Mouse (Mus musculus) heart, embryonic 12.5 days (tissue): Measurements from ENCODE around the gene Nfib. TPM values are rescaled to one million over a fixed set of nuclear protein-coding genes. Genes with fewer than 3 reads are reported as not detected.

Experiments used
- ATAC-seq: fragments of 200-750 bp; cut with Nextera tagmentation; 2 replicates; pipeline ENCODE4 v1.8.0; 2017; ENCODE audit warnings: moderate TSS enrichment, moderate library complexity; ENCODE audit not compliant: insufficient number of reproducible peaks, low FRiP score
- H3K27ac ChIP-seq: fragments of 300-500 bp; sonication (generic); 2 replicates; pipeline ENCODE4 v1.5.1; 2016; ENCODE audit warnings: mild to moderate bottlenecking, moderate library complexity; ENCODE audit not compliant: poor library complexity, severe bottlenecking
- H3K27me3 ChIP-seq: fragments of 300-500 bp; sonication (generic); replicated peaks from 2 replicates; pipeline ENCODE4 v1.6.1; 2016; ENCODE audit warnings: mild to moderate bottlenecking, moderate library complexity
- H3K36me3 ChIP-seq: fragments of 300-500 bp; sonication (generic); 2 replicates; pipeline ENCODE4 v1.6.1; 2016; ENCODE audit warnings: mild to moderate bottlenecking, moderate library complexity
- H3K4me1 ChIP-seq: fragments of 300-500 bp; sonication (generic); replicated peaks from 2 replicates; pipeline ENCODE4 v1.6.1; 2016; ENCODE audit warnings: mild to moderate bottlenecking
- H3K4me2 ChIP-seq: fragments of 300-500 bp; sonication (generic); 2 replicates; pipeline ENCODE4 v1.6.1; 2016; ENCODE audit warnings: mild to moderate bottlenecking, moderate library complexity
- H3K4me3 ChIP-seq: fragments of 300-500 bp; sonication (generic); 2 replicates; pipeline ENCODE4 v1.5.1; 2016; ENCODE audit warnings: mild to moderate bottlenecking
- H3K9ac ChIP-seq: fragments of 300-500 bp; sonication (generic); 2 replicates; pipeline ENCODE4 v1.6.1; 2016; ENCODE audit warnings: mild to moderate bottlenecking, moderate library complexity
- H3K9me3 ChIP-seq: fragments of 300-500 bp; sonication (generic); replicated peaks from 2 replicates; pipeline ENCODE4 v1.6.1; 2016; ENCODE audit warnings: mild to moderate bottlenecking, moderate library complexity
- WGBS: fragments of 180-500 bp; shearing (Covaris S2); methylation state at CpG from one replicate; pipeline ENCODE4 v1.1.7; 2016; 5-methylcytosine and 5-hydroxymethylcytosine counted together
- polyA plus RNA-seq: library from polyadenylated mRNA; unstranded; fragments of >200 nt; fragmentation: Nextera tagmentation; extraction: Ambion mirVana; gene quantifications from 2 replicates; pipeline ENCODE4 v1.2.1, GENCODE M21; 2016

The Nfib gene
- polyA plus RNA-seq, 1 experiment from 2014 or later, result 57.5 TPM

DNA sequence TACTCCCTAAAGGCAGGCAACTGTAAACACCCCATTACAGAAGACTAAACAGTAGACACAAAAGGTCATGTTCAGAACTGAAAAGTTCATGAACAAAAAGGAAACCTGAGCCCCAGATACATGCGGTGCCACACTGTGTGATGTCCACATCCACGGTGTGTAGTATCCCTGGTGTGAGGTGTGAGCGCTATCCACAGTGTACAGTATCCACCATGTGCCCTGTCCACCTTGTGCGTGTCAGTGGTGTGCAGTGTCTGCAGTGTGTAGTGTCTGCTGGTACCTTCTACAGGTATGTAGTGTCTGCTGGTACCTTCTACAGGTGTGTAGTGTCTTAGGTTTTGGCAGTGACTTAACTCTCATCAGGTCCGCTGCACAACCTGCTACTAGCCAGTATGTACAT lies 248.6 kb downstream of the Nfib start:
- peaks cover 8% of the 10 kb centered on the region; the same call in 1 of the 2 replicates for H3K36me3 ChIP-seq
- H3K4me1 ChIP-seq, result peaks cover 83% of the 10 kb centered on the region
- no peaks in the 10 kb centered on the region for H3K9me3 ChIP-seq
- H3K9ac ChIP-seq, result no peak overlapping the region
- no peak overlapping the region for H3K4me3 ChIP-seq
- no peak overlapping the region for H3K4me2 ChIP-seq
- WGBS, result 87% methylated on average over 5 of the region's 5 CpGs
- no peak; the same call in 1 of the 2 replicates for ATAC-seq
- H3K27me3 ChIP-seq, result no peaks in the 10 kb centered on the region
- no peak overlapping the region for H3K27ac ChIP-seq

DNA sequence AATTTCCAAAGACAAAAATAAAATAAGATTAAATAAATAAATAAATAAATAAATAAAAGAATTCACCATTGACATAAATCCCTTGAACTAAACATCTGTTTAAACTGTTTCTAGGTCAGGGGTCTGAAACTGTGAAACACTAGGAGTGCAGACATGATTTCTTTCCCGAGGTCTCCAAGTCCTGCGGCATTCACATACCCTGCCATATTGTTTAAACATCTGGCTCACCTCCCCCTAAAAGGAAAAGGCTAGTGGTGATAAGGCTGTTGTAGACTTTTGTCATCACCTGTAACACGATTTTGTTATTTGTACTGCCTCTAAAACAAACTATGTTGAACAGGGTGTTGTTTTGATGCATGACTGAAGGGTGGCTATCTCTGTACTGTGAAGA lies 249.2 kb downstream of the Nfib start:
- 38% methylated on average over 3 of the region's 3 CpGs for WGBS
- no peak overlapping the region for H3K4me3 ChIP-seq
- H3K4me2 ChIP-seq, result no peak overlapping the region
- peaks cover 84% of the 10 kb centered on the region for H3K4me1 ChIP-seq
- no peak for ATAC-seq
- H3K36me3 ChIP-seq, result 0 out of 2 replicates have a peak, but pooled peaks cover 6% of the 10 kb centered on the region
- no peak overlapping the region for H3K27ac ChIP-seq
- H3K9ac ChIP-seq, result no peak overlapping the region
- no peaks in the 10 kb centered on the region for H3K27me3 ChIP-seq
- no peaks in the 10 kb centered on the region for H3K9me3 ChIP-seq

DNA sequence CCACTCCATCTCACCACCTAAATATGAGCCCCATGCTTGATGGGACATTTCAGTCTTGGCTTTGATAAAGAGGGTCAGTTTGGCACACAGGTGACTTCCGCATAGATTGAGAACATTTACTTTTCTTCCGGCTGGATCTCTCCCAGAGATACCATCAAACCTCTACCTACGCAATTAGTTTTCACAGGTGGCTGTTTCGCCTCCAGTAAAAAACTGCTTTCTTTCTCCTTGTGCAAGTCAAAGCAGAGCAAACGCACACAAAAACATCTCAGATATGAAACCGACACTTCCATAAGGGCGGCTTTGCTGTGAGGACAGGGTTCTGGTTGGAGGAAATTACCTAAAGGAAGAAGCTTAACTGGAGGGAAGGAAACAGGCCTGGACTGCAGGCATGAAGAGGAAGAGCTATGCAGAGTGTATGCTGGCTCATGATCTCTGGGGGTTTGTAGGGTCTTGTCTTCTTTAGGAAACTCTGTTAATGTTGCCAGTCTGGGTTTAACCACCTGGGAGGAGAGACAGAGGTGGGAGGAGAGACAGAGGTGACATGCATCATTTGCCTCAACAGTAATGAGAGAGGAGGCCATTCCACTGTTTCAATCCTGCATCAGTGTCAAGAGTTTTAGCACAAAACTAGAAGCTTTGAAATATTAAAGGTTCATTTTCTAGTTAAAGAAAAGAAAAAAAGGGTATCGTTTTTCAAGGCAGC lies 249.8 kb downstream of the Nfib start:
- H3K4me1 ChIP-seq, result peaks cover 81% of the 10 kb centered on the region
- 0 out of 2 replicates have a peak, but pooled peaks cover 6% of the 10 kb centered on the region for H3K36me3 ChIP-seq
- no peaks in the 10 kb centered on the region for H3K9me3 ChIP-seq
- WGBS, result 81% methylated on average over 8 of the region's 8 CpGs
- H3K9ac ChIP-seq, result no peak overlapping the region
- H3K4me3 ChIP-seq, result no peak overlapping the region
- no peak overlapping the region for H3K27ac ChIP-seq
- no peak overlapping the region for H3K4me2 ChIP-seq
- ATAC-seq, result no peak
- H3K27me3 ChIP-seq, result no peaks in the 10 kb centered on the region

DNA sequence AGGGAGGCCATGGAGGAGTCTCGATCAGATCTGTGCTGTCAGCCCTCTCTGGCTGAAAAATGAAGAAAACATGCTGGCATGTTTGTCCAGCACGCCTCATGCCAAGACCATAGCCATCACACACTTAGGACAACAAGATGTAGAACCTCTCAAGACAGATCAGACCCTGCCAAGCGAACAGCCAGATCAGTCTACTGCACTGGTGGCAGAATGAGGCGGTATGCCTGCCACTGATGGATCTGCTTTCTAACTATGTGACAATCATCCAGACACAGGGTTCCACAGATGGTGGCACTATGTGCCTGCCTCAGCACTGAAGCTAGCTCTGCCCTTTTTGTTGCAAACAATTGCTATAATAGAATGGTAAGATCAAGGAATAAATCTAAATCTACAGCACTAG lies 250.6 kb downstream of the Nfib start:
- Histone ChIP-seq H3K4me2 (no peak overlapping the region), H3K27me3 (no peaks in the 10 kb centered on the region), H3K4me1 (peaks cover 80% of the 10 kb centered on the region), H3K9me3 (no peaks in the 10 kb centered on the region), H3K27ac (no peak overlapping the region), H3K36me3 (0 out of 2 replicates have a peak, but pooled peaks cover 6% of the 10 kb centered on the region), H3K9ac (no peak overlapping the region), H3K4me3 (no peak overlapping the region)
- 77% methylated on average over 4 of the region's 4 CpGs for WGBS
- ATAC-seq, result no peak

DNA sequence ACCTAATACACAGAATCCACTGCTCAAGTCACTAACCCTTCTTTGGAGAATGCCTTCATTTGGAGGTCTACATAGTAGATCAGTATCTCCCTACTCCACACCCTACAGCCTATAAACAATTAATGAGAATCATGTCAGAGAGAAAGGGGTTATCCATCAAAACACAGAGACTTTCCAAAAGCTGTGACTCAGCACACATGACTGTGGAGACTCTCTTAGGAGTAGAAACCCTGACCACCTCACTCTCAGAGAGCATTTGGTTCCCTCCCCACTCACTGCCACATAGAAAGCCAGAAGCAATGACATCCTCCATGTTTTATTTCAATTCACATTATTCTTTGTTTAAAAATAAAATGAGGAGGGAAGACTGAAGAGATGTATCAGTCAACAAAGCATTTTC lies 252.2 kb downstream of the Nfib start:
- 0 out of 2 replicates have a peak, but pooled peaks cover 6% of the 10 kb centered on the region for H3K36me3 ChIP-seq
- H3K4me2 ChIP-seq, result no peak overlapping the region
- H3K4me1 ChIP-seq, result peaks cover 75% of the 10 kb centered on the region
- 0 out of 2 replicates have a peak, but pooled peaks have one; percentile 9 for ATAC-seq
- H3K9me3 ChIP-seq, result no peaks in the 10 kb centered on the region
- H3K27ac ChIP-seq, result no peak overlapping the region
- H3K9ac ChIP-seq, result no peak overlapping the region
- H3K4me3 ChIP-seq, result no peak overlapping the region
- H3K27me3 ChIP-seq, result no peaks in the 10 kb centered on the region

DNA sequence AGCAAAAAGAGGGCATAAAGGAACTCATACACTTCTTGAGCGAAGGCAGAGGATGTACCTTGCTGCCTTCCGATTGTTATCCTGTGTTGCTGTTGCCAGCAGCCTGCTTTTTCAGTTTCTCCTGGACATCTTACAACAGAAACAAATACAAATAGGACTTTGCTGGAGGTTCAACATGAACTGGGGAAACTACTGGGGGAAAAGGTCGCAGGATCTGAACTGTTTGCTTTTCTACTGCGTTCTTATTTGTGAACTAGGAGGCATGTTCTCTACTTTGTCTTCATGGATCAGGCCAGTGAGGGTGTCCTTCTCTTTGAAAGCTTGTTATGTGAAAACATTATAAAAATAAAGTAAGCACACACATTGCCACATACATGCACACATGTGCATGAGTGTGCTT lies 252.6 kb downstream of the Nfib start:
- no peak overlapping the region for H3K4me2 ChIP-seq
- no peaks in the 10 kb centered on the region for H3K9me3 ChIP-seq
- H3K27me3 ChIP-seq, result no peaks in the 10 kb centered on the region
- no peak overlapping the region for H3K27ac ChIP-seq
- 0 out of 2 replicates have a peak, but pooled peaks cover 6% of the 10 kb centered on the region for H3K36me3 ChIP-seq
- H3K4me1 ChIP-seq, result peaks cover 75% of the 10 kb centered on the region
- no peak overlapping the region for H3K4me3 ChIP-seq
- 74% methylated on average over 4 of the region's 4 CpGs for WGBS
- no peak for ATAC-seq
- H3K9ac ChIP-seq, result no peak overlapping the region

DNA sequence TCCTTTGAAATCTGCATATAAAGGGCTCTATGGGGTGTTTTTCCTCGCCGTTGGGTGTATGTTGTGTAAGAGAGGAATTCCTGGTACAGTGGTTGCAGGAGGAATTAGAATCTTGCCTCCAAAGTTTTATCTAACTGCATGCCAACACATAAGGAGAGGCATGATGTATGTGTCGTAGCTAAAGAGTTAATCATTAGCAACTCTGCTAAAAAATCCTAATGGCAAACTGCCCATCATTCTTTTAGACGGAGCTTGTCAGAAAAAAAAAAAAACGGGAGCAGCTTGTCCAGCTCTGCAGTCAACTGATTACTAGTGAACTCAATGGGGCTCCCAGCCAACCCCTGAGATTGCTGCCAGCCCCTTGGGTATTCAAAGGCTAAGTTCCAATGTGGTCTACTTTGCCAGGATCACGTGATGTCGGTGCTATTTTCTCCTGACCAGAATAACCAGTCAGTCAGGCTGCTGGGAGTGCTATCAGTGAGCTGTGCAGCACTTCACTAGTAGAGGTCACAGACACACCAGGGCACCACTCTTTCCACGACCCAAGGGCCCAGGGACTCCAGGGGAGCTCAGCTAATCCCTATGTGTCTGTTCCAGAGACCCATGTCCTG lies 258.4 kb downstream of the Nfib start:
- peaks cover 82% of the 10 kb centered on the region for H3K4me1 ChIP-seq
- no peaks in the 10 kb centered on the region for H3K9me3 ChIP-seq
- H3K27me3 ChIP-seq, result no peaks in the 10 kb centered on the region
- peak; percentile 85 for ATAC-seq
- H3K27ac ChIP-seq, result peak overlapping the region; percentile 97
- H3K4me2 ChIP-seq, result peak overlapping the region; percentile 43
- H3K9ac ChIP-seq, result 0 out of 2 replicates have a peak overlapping the region, but pooled peaks have one; percentile 25
- no peaks in the 10 kb centered on the region for H3K36me3 ChIP-seq
- H3K4me3 ChIP-seq, result no peak overlapping the region
- WGBS, result 6% methylated on average over 8 of the region's 8 CpGs

DNA sequence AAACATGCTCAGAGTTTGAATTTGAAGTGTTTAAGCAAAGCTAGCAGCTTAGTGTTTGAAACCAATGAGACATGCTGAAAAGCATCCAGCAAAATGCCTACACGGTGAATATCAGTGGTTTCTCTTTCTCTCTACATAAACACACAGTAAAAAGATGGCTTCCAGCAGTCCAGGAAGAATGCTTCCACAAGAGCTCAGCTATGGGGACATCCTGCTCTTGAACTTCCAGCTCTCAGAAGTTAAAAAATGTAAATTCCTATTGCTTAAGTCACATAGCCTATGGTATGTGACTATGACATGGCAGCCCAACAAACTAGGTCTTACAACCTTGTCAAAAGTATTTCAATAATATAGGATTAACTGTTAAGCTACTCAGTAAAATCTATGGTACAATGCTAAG lies 261.5 kb downstream of the Nfib start:
- Histone ChIP-seq H3K36me3 (no peaks in the 10 kb centered on the region), H3K4me1 (peaks cover 81% of the 10 kb centered on the region), H3K4me2 (no peak overlapping the region), H3K9ac (no peak overlapping the region), H3K9me3 (no peaks in the 10 kb centered on the region), H3K27ac (no peak overlapping the region), H3K4me3 (no peak overlapping the region), H3K27me3 (no peaks in the 10 kb centered on the region)
- 74% methylated on average over 1 of the region's 1 CpGs for WGBS
- no peak for ATAC-seq

DNA sequence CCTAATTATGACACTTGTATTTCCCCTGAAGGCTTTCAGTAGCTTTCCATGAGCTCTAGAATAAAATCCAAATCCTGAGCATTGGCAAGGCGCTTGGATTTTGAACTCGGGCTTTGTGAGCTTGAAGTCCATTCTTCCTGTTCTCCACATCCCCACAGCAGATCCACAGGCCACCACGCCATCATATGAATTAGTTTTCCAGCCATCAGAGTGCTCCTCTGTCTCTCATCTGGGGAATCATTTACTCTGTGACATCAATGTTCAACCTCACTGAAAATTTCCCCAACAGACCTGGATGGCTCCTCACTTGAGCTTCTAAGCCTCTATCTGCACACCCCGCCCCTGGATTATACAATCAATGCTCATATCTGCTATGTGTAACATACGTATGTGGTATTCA lies 262.1 kb downstream of the Nfib start:
- Histone ChIP-seq H3K4me2 (no peak overlapping the region), H3K4me1 (peaks cover 80% of the 10 kb centered on the region), H3K27me3 (no peaks in the 10 kb centered on the region), H3K27ac (no peak overlapping the region), H3K4me3 (no peak overlapping the region), H3K9ac (no peak overlapping the region), H3K9me3 (no peaks in the 10 kb centered on the region), H3K36me3 (no peaks in the 10 kb centered on the region)
- WGBS, result 87% methylated on average over 5 of the region's 5 CpGs
- no peak for ATAC-seq

DNA sequence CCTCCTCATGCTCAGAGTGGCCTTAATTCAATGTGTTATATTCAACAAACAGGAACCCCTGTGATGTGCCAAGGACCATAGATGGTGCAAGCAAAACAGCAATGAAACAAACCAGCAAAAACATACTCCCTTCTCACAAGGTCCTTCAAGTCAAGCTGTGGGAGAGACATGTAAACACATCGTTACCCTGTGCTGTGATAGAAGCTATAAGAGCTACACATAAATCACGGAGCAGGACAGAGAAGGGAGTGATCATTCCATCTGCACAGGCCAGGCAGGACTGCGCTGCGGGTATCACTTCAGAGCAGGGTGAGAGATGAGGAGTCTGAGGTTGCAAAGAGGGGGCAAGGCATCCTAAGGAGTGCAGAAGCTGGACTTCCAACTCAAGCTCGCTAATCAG lies 262.5 kb downstream of the Nfib start:
- Histone ChIP-seq H3K4me1 (peaks cover 80% of the 10 kb centered on the region), H3K36me3 (no peaks in the 10 kb centered on the region), H3K27me3 (no peaks in the 10 kb centered on the region), H3K9ac (no peak overlapping the region), H3K4me2 (no peak overlapping the region), H3K27ac (no peak overlapping the region), H3K4me3 (no peak overlapping the region), H3K9me3 (no peaks in the 10 kb centered on the region)
- ATAC-seq, result no peak
- WGBS, result 78% methylated on average over 5 of the region's 5 CpGs

DNA sequence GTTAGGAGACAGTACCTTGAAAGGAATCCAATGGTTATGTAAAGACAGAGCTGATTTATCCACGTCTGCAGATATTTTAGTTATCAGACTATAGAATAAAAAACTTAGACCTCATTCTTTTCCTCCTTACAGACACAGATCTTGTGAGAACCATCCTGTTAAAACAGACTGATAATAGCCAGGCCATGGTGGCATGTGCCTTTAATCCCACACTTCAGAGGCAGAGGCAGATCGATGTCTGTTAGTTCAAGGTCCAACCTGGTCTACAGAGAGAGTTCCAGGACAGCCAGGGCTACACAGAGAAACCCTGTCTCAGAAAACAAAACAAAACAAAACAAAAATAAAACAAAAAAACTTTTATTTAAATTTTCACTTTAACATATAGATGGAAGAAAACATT lies 264.9 kb downstream of the Nfib start:
- Histone ChIP-seq H3K27me3 (no peaks in the 10 kb centered on the region), H3K36me3 (no peaks in the 10 kb centered on the region), H3K9me3 (no peaks in the 10 kb centered on the region), H3K4me3 (no peak overlapping the region), H3K9ac (no peak overlapping the region), H3K4me1 (peaks cover 81% of the 10 kb centered on the region), H3K27ac (no peak overlapping the region), H3K4me2 (no peak overlapping the region)
- no peak for ATAC-seq
- 46% methylated on average over 2 of the region's 2 CpGs for WGBS
